Mouse (Mus musculus): ENCODE results near the gene Tbx1. TPM values are rescaled to one million over a fixed set of nuclear protein-coding genes. Genes with fewer than 3 reads are reported as not detected.
A peak's percentile ranks its signal among the peaks of the same experiment; 100 is the strongest.

Tbx1 gene
- polyA plus RNA-seq, 1 experiment from 2014 or later = 0.13 TPM

GRCm38 (mm10) chr16:18622019-18622418 is 31.5 kb upstream of the Tbx1 start, which contains the start of gene Gp1bb:
Gene Gp1bb (minus strand): TSS chr16:18622403.
- Histone ChIP-seq H3K27me3 (replicated peaks) (peaks cover 97% of the 10 kb centered on the region), H3K4me1 (replicated peaks) (peaks cover 36% of the 10 kb centered on the region), H3K4me3 (peak within 1 kb of the TSS; percentile 46), H3K9ac (peak within 1 kb of the TSS; percentile 53; the same call in 1 of the 2 replicates), H3K9me3 (replicated peaks) (no peaks in the 10 kb centered on the region), H3K36me3 (no peaks in the 10 kb centered on the region), H3K27ac (ENCODE audit: poor library complexity, severe bottlenecking) (no peak within 1 kb of the TSS), H3K4me2 (peak within 1 kb of the TSS; percentile 78)
- no peak for ATAC-seq (ENCODE audit: insufficient number of reproducible peaks, low FRiP score)
- WGBS = 3% methylated on average over 17 of the region's 17 CpGs

- H3K27ac ChIP-seq (ENCODE audit: poor library complexity, severe bottlenecking) = no peak overlapping the region
- H3K4me2 ChIP-seq = peak overlapping the region; percentile 78
- WGBS = under 1% methylated on average over 38 of the region's 38 CpGs
- H3K36me3 ChIP-seq = no peaks in the 10 kb centered on the region
- H3K4me1 ChIP-seq (replicated peaks) = peaks cover 33% of the 10 kb centered on the region
- H3K9ac ChIP-seq = peak overlapping the region; percentile 53; the same call in 1 of the 2 replicates
- 0 out of 2 replicates have a peak, but pooled peaks have one; percentile 37 for ATAC-seq (ENCODE audit: insufficient number of reproducible peaks, low FRiP score)
- peak overlapping the region; percentile 46 for H3K4me3 ChIP-seq
- no peaks in the 10 kb centered on the region for H3K9me3 ChIP-seq (replicated peaks)
- H3K27me3 ChIP-seq (replicated peaks) = peaks cover 98% of the 10 kb centered on the region
Observed at GRCm38 (mm10) chr16:18621362-18622001, 31.0 kb upstream of the Tbx1 start.

- H3K27ac ChIP-seq (ENCODE audit: poor library complexity, severe bottlenecking) = no peak overlapping the region
- peak overlapping the region; percentile 46 for H3K4me3 ChIP-seq
- peaks cover 27% of the 10 kb centered on the region for H3K4me1 ChIP-seq (replicated peaks)
- H3K9ac ChIP-seq = peak overlapping the region; percentile 53
- 1% methylated on average over 72 of the region's 74 CpGs for WGBS
- peak overlapping the region; percentile 78 for H3K4me2 ChIP-seq
- H3K27me3 ChIP-seq (replicated peaks) = peaks cover 99% of the 10 kb centered on the region
- ATAC-seq (ENCODE audit: insufficient number of reproducible peaks, low FRiP score) = no peak
- H3K9me3 ChIP-seq (replicated peaks) = no peaks in the 10 kb centered on the region
- H3K36me3 ChIP-seq = no peaks in the 10 kb centered on the region
Observed at GRCm38 (mm10) chr16:18620601-18621361, 30.3 kb upstream of the Tbx1 start.

- peak overlapping the region; percentile 46 for H3K4me3 ChIP-seq
- H3K27ac ChIP-seq (ENCODE audit: poor library complexity, severe bottlenecking) = no peak overlapping the region
- H3K27me3 ChIP-seq (replicated peaks) = peaks cover 95% of the 10 kb centered on the region
- no peak overlapping the region for H3K9ac ChIP-seq
- H3K4me2 ChIP-seq = peak overlapping the region; percentile 78
- H3K9me3 ChIP-seq (replicated peaks) = no peaks in the 10 kb centered on the region
- WGBS = 24% methylated on average over 6 of the region's 6 CpGs
- no peaks in the 10 kb centered on the region for H3K36me3 ChIP-seq
- ATAC-seq (ENCODE audit: insufficient number of reproducible peaks, low FRiP score) = no peak
- H3K4me1 ChIP-seq (replicated peaks) = peaks cover 21% of the 10 kb centered on the region
Observed at GRCm38 (mm10) chr16:18620201-18620600, 29.7 kb upstream of the Tbx1 start.

- Histone ChIP-seq H3K4me1 (replicated peaks) (peaks cover 25% of the 10 kb centered on the region), H3K9me3 (replicated peaks) (no peaks in the 10 kb centered on the region), H3K9ac (no peak overlapping the region), H3K27me3 (replicated peaks) (peaks cover 95% of the 10 kb centered on the region), H3K4me3 (no peak overlapping the region), H3K36me3 (no peaks in the 10 kb centered on the region), H3K27ac (ENCODE audit: poor library complexity, severe bottlenecking) (no peak overlapping the region), H3K4me2 (no peak overlapping the region)
- ATAC-seq (ENCODE audit: insufficient number of reproducible peaks, low FRiP score) = no peak
- WGBS = 56% methylated on average over 4 of the region's 4 CpGs
Observed at GRCm38 (mm10) chr16:18619110-18619509, 28.6 kb upstream of the Tbx1 start.

- no peak for ATAC-seq (ENCODE audit: insufficient number of reproducible peaks, low FRiP score)
- Histone ChIP-seq H3K9me3 (replicated peaks) (no peaks in the 10 kb centered on the region), H3K4me2 (no peak overlapping the region), H3K27ac (ENCODE audit: poor library complexity, severe bottlenecking) (no peak overlapping the region), H3K36me3 (no peaks in the 10 kb centered on the region), H3K4me1 (replicated peaks) (peaks cover 25% of the 10 kb centered on the region), H3K4me3 (no peak overlapping the region), H3K9ac (no peak overlapping the region), H3K27me3 (replicated peaks) (peaks cover 93% of the 10 kb centered on the region)
- 76% methylated on average over 2 of the region's 2 CpGs for WGBS
Observed at GRCm38 (mm10) chr16:18618297-18618696, 27.8 kb upstream of the Tbx1 start.

GRCm38 (mm10) chr16:18617370-18618065 is 27.0 kb upstream of the Tbx1 start:
- Histone ChIP-seq H3K27me3 (replicated peaks) (peaks cover 93% of the 10 kb centered on the region), H3K27ac (ENCODE audit: poor library complexity, severe bottlenecking) (no peak overlapping the region), H3K9ac (no peak overlapping the region), H3K4me2 (peak overlapping the region; percentile 58), H3K36me3 (no peaks in the 10 kb centered on the region), H3K4me1 (replicated peaks) (peaks cover 25% of the 10 kb centered on the region), H3K9me3 (replicated peaks) (no peaks in the 10 kb centered on the region), H3K4me3 (peak overlapping the region; percentile 23; the same call in 1 of the 2 replicates)
- WGBS = 1% methylated on average over 27 of the region's 27 CpGs
- ATAC-seq (ENCODE audit: insufficient number of reproducible peaks, low FRiP score) = no peak

- peaks cover 24% of the 10 kb centered on the region for H3K4me1 ChIP-seq (replicated peaks)
- H3K4me2 ChIP-seq = no peak overlapping the region
- no peak overlapping the region for H3K4me3 ChIP-seq
- ATAC-seq (ENCODE audit: insufficient number of reproducible peaks, low FRiP score) = no peak
- peaks cover 93% of the 10 kb centered on the region for H3K27me3 ChIP-seq (replicated peaks)
- 75% methylated on average over 3 of the region's 3 CpGs for WGBS
- no peaks in the 10 kb centered on the region for H3K36me3 ChIP-seq
- H3K9me3 ChIP-seq (replicated peaks) = no peaks in the 10 kb centered on the region
- no peak overlapping the region for H3K9ac ChIP-seq
- no peak overlapping the region for H3K27ac ChIP-seq (ENCODE audit: poor library complexity, severe bottlenecking)
Observed at GRCm38 (mm10) chr16:18613301-18613700, 22.8 kb upstream of the Tbx1 start.

GRCm38 (mm10) chr16:18611752-18612151 is 21.3 kb upstream of the Tbx1 start:
- peaks cover 88% of the 10 kb centered on the region for H3K27me3 ChIP-seq (replicated peaks)
- H3K4me2 ChIP-seq = no peak overlapping the region
- 40% methylated on average over 13 of the region's 13 CpGs for WGBS
- no peak for ATAC-seq (ENCODE audit: insufficient number of reproducible peaks, low FRiP score)
- no peak overlapping the region for H3K4me3 ChIP-seq
- H3K9me3 ChIP-seq (replicated peaks) = no peaks in the 10 kb centered on the region
- no peak overlapping the region for H3K27ac ChIP-seq (ENCODE audit: poor library complexity, severe bottlenecking)
- H3K36me3 ChIP-seq = no peaks in the 10 kb centered on the region
- H3K4me1 ChIP-seq (replicated peaks) = peaks cover 24% of the 10 kb centered on the region
- no peak overlapping the region; the same call in 1 of the 2 replicates for H3K9ac ChIP-seq

- Histone ChIP-seq H3K4me3 (no peak overlapping the region), H3K36me3 (no peaks in the 10 kb centered on the region), H3K4me2 (no peak overlapping the region), H3K27me3 (replicated peaks) (peaks cover 69% of the 10 kb centered on the region), H3K9me3 (replicated peaks) (no peaks in the 10 kb centered on the region), H3K9ac (no peak overlapping the region), H3K27ac (ENCODE audit: poor library complexity, severe bottlenecking) (no peak overlapping the region), H3K4me1 (replicated peaks) (peaks cover 32% of the 10 kb centered on the region)
- WGBS = 71% methylated on average over 2 of the region's 2 CpGs
- ATAC-seq (ENCODE audit: insufficient number of reproducible peaks, low FRiP score) = no peak
Observed at GRCm38 (mm10) chr16:18609099-18609498, 18.6 kb upstream of the Tbx1 start.

- Histone ChIP-seq H3K36me3 (no peaks in the 10 kb centered on the region), H3K9me3 (replicated peaks) (no peaks in the 10 kb centered on the region), H3K27ac (ENCODE audit: poor library complexity, severe bottlenecking) (no peak overlapping the region), H3K4me3 (no peak overlapping the region; the same call in 1 of the 2 replicates), H3K27me3 (replicated peaks) (peaks cover 62% of the 10 kb centered on the region), H3K4me2 (0 out of 2 replicates have a peak overlapping the region, but pooled peaks have one; percentile 6), H3K9ac (no peak overlapping the region), H3K4me1 (replicated peaks) (peaks cover 38% of the 10 kb centered on the region)
- no peak for ATAC-seq (ENCODE audit: insufficient number of reproducible peaks, low FRiP score)
- 11% methylated on average over 11 of the region's 11 CpGs for WGBS
Observed at GRCm38 (mm10) chr16:18608226-18608625, 17.8 kb upstream of the Tbx1 start.

Data from heart, embryonic 12.5 days (tissue).